Mouse (Mus musculus) thymus, adult 2 months (tissue): ENCODE measurements around the gene Pbld2.

Experiments used
- CTCF ChIP-seq: fragments of 200-500 bp; IDR thresholded peaks from 2 replicates; pipeline ENCODE4 v1.5.1; 2012; ENCODE audit warnings: mild to moderate bottlenecking, control low read depth, low read length, moderate library complexity, borderline replicate concordance; ENCODE audit not compliant: control insufficient read depth, poor library complexity, insufficient read depth; ENCODE audit errors: extremely low read depth
- POLR2A ChIP-seq: fragments of 200-500 bp; IDR thresholded peaks from 2 replicates; pipeline ENCODE4 v1.6.1; 2012; ENCODE audit warnings: mild to moderate bottlenecking, low read length, control low read depth, moderate library complexity; ENCODE audit not compliant: control insufficient read depth, poor library complexity, insufficient read depth; ENCODE audit errors: extremely low read depth

DNA sequence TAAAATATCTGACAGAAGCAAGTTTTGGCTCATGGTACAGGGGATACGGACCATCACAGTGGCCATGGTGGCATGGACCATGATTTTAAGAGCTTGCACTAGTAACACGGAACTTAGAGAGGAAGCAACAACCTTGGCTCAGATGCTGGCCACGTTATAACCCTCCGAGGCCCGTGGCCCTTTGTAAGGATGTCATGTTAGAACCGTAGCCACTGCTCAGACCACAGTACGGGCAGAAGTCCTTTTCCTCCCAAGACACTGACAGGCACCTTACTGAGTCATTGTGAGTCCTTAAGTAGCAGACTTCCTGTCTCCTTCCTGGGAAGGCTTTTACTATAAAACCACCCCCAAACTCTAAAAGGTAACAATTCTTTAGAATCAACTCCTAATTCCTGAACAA, 27.2 kb downstream of the Pbld2 start:
- TF ChIP-seq CTCF (no peak), POLR2A (no peak)
